Mouse (Mus musculus): ENCODE data around the gene Exoc3l2. TPM values are rescaled to one million over a fixed set of nuclear protein-coding genes. Genes with fewer than 3 reads are reported as not detected.
A peak's percentile ranks its signal among the peaks of the same experiment; 100 is the strongest.

Gene Exoc3l2
- polyA plus RNA-seq, 1 experiment from 2014 or later: 0.43 TPM

DNA sequence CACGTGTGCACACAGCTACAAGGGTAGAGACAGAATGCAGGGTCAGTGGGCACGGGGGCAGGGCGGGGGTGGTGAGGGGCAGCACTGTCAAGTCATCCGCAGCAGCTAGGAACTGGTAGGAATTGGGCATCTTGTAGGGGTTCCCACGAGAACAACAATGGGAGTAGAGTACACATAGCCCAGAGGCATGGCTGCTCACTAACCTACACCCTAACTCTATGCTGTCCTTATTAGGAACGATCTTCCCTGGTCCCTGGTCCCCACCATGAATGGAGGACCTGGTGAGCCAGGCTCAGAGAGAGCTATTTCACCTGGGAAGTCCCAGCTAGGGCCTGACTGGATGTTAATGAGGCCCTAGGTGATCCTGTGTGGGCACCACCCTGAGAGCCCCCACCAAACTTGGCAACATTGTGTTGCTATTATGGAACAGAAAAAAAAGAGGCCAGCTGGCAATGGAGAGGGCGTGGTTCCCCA is 78.6 kb downstream of the Exoc3l2 start:
- peak overlapping the region; percentile 70 for H3K27ac ChIP-seq
- peak; percentile 5; the same call in 1 of the 2 replicates for ATAC-seq (ENCODE audit: low FRiP score)

DNA sequence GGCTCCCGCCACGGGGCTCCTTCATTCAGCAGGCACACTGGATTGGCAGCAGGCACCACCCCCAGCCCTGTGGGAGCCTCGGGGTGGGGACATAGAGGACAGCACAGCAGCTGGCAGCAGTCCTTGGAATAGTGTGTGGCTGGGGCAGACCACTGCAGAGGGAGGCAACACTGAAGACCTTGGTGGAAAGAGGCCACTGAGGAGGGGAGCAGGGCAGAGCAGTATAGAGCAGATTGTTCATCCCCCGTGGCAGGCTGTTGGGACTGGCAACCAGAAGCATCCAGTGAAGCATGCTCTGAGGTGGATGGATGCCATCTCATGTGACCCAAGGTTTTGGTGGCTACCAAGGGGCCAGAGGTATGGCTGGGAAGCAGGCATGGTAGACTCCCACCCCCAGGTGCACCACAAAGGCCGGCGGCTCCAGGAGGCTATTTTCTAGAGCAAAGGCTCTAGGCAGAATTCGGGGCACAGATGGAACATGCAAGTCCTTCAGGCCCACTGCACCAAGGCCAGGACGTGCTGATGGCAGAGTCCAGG is 79.1 kb downstream of the Exoc3l2 start:
- peak overlapping the region; percentile 70 for H3K27ac ChIP-seq
- peak overlapping the region; percentile 20; the same call in 1 of the 2 replicates for H3K9ac ChIP-seq
- no peak overlapping the region for H3K4me3 ChIP-seq
- H3K36me3 ChIP-seq: no peaks in the 10 kb centered on the region
- H3K27me3 ChIP-seq: no peaks in the 10 kb centered on the region
- H3K4me2 ChIP-seq: no peak overlapping the region; the same call in 1 of the 2 replicates
- 49% methylated on average over 8 of the region's 8 CpGs for WGBS
- peak; percentile 74 for ATAC-seq (ENCODE audit: low FRiP score)
- no peaks in the 10 kb centered on the region for H3K9me3 ChIP-seq
- H3K4me1 ChIP-seq (replicated peaks): peaks cover 50% of the 10 kb centered on the region

More for the DNA sequence above, 78.6 kb downstream of the Exoc3l2 start:
- H3K9ac ChIP-seq: peak overlapping the region; percentile 20; the same call in 1 of the 2 replicates
- H3K4me1 ChIP-seq (replicated peaks): peaks cover 51% of the 10 kb centered on the region
- no peaks in the 10 kb centered on the region for H3K36me3 ChIP-seq
- 59% methylated on average over 7 of the region's 7 CpGs for WGBS
- H3K27me3 ChIP-seq: no peaks in the 10 kb centered on the region
- no peak overlapping the region; the same call in 1 of the 2 replicates for H3K4me2 ChIP-seq
- H3K4me3 ChIP-seq: no peak overlapping the region
- H3K9me3 ChIP-seq: no peaks in the 10 kb centered on the region

DNA sequence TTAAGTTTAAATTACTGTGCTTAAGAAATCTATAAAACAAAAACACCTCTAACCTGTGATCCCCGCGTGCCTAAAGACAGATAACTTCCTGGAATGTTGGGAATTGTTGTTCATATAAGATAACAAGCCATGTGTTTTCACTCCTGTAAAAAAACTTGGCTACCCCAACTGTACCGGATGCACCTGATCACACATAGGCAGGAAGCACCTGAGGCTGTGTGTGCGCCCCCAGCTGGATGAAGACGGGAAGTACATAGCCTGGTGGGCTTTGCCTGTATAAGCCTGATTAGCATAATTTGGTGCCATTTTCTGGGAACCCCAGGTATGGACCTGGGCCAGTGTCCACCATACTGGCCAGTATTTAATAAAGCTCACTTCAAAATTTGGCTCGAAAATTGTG is 80.5 kb downstream of the Exoc3l2 start:
- no peaks in the 10 kb centered on the region for H3K9me3 ChIP-seq
- no peak overlapping the region for H3K4me2 ChIP-seq
- H3K36me3 ChIP-seq: no peaks in the 10 kb centered on the region
- WGBS: 60% methylated on average over 6 of the region's 6 CpGs
- H3K4me3 ChIP-seq: no peak overlapping the region
- ATAC-seq (ENCODE audit: low FRiP score): no peak
- H3K27ac ChIP-seq: no peak overlapping the region
- H3K9ac ChIP-seq: no peak overlapping the region
- H3K27me3 ChIP-seq: no peaks in the 10 kb centered on the region
- peaks cover 55% of the 10 kb centered on the region for H3K4me1 ChIP-seq (replicated peaks)

DNA sequence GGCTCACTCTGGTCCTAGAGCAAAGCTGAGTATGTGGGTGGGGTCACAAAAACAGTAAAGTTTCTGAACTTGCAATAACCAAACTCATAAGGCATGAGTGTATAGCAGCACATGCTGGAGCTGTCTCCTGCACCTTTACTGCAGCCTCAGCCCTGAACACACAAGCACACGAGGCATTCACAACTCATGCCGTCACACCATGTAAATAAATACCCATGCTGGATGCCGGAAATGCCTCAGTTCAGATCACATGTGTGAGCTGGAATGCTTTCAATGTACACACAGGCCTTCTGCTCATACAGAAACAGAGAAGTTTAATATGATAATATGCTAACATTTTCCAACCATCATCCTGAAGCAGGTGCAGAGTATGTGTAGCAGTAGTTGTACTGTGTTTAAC is 82.9 kb downstream of the Exoc3l2 start:
- Histone ChIP-seq H3K27ac (no peak overlapping the region), H3K36me3 (no peaks in the 10 kb centered on the region), H3K4me3 (no peak overlapping the region), H3K4me2 (no peak overlapping the region), H3K27me3 (no peaks in the 10 kb centered on the region), H3K9me3 (no peaks in the 10 kb centered on the region), H3K4me1 (replicated peaks) (peaks cover 58% of the 10 kb centered on the region), H3K9ac (no peak overlapping the region)
- WGBS: 75% methylated on average over 3 of the region's 3 CpGs
- ATAC-seq (ENCODE audit: low FRiP score): no peak

Other genes starting within 250 kb of the Exoc3l2 start
- 36.9 and 37.1 TPM in 2 replicates for gene Opa3, start 235.0 kb upstream of the Exoc3l2 start, polyA plus RNA-seq (2015; fragmentation: Nextera tagmentation; extraction: Ambion mirVana)
- gene Vasp, start 191.5 kb upstream of the Exoc3l2 start, polyA plus RNA-seq (2015; fragmentation: Nextera tagmentation; extraction: Ambion mirVana): 38.5 and 39.7 TPM in 2 replicates
- 0.49 and 0.69 TPM in 2 replicates for gene Ppm1n, start 183.3 kb upstream of the Exoc3l2 start, polyA plus RNA-seq (2015; fragmentation: Nextera tagmentation; extraction: Ambion mirVana)
- gene Rtn2, start 180.7 kb upstream of the Exoc3l2 start, polyA plus RNA-seq (2015; fragmentation: Nextera tagmentation; extraction: Ambion mirVana): 101 and 104 TPM in 2 replicates
- gene Fosb, start 153.3 kb upstream of the Exoc3l2 start, polyA plus RNA-seq (2015; fragmentation: Nextera tagmentation; extraction: Ambion mirVana): 0.06 and 0.08 TPM in 2 replicates
- gene Ercc1, start 118.6 kb upstream of the Exoc3l2 start, polyA plus RNA-seq (2015; fragmentation: Nextera tagmentation; extraction: Ambion mirVana): 84.9 and 96.6 TPM in 2 replicates
- gene Cd3eap, start 103.8 kb upstream of the Exoc3l2 start, polyA plus RNA-seq (2015; fragmentation: Nextera tagmentation; extraction: Ambion mirVana): 20.9 and 22.1 TPM in 2 replicates
- 1.4 and 2.2 TPM in 2 replicates for gene Ppp1r13l, start 103.6 kb upstream of the Exoc3l2 start, polyA plus RNA-seq (2015; fragmentation: Nextera tagmentation; extraction: Ambion mirVana)
- 20.9 and 28.4 TPM in 2 replicates for gene Ercc2, start 81.3 kb upstream of the Exoc3l2 start, polyA plus RNA-seq (2015; fragmentation: Nextera tagmentation; extraction: Ambion mirVana)
- gene Klc3, start 59.2 kb upstream of the Exoc3l2 start, polyA plus RNA-seq (2015; fragmentation: Nextera tagmentation; extraction: Ambion mirVana): 2.1 and 2.4 TPM in 2 replicates
- gene Ckm, start 58.6 kb upstream of the Exoc3l2 start, polyA plus RNA-seq (2015; fragmentation: Nextera tagmentation; extraction: Ambion mirVana): 0.81 and 0.87 TPM in 2 replicates
- 16.1 TPM in 2 replicates for gene Mark4, start 4.5 kb upstream of the Exoc3l2 start, polyA plus RNA-seq (2015; fragmentation: Nextera tagmentation; extraction: Ambion mirVana)
- gene Bloc1s3, start 45.0 kb downstream of the Exoc3l2 start, polyA plus RNA-seq (2015; fragmentation: Nextera tagmentation; extraction: Ambion mirVana): 3.2 and 3.5 TPM in 2 replicates
- 43.9 and 44.9 TPM in 2 replicates for gene Trappc6a, start 45.1 kb downstream of the Exoc3l2 start, polyA plus RNA-seq (2015; fragmentation: Nextera tagmentation; extraction: Ambion mirVana)
- gene Nkpd1, start 54.5 kb downstream of the Exoc3l2 start, polyA plus RNA-seq (2015; fragmentation: Nextera tagmentation; extraction: Ambion mirVana): 0.32 and 0.50 TPM in 2 replicates
- gene Ppp1r37, start 99.7 kb downstream of the Exoc3l2 start, polyA plus RNA-seq (2015; fragmentation: Nextera tagmentation; extraction: Ambion mirVana): 32.1 and 32.7 TPM in 2 replicates
- 0.17 and 0.22 TPM in 2 replicates for gene Zfp296, start 114.0 kb downstream of the Exoc3l2 start, polyA plus RNA-seq (2015; fragmentation: Nextera tagmentation; extraction: Ambion mirVana)
- gene Gemin7, start 114.3 kb downstream of the Exoc3l2 start, polyA plus RNA-seq (2015; fragmentation: Nextera tagmentation; extraction: Ambion mirVana): 139 and 144 TPM in 2 replicates
- gene Clasrp, start 141.2 kb downstream of the Exoc3l2 start, polyA plus RNA-seq (2015; fragmentation: Nextera tagmentation; extraction: Ambion mirVana): 54.2 and 60.5 TPM in 2 replicates
- gene Relb, start 166.1 kb downstream of the Exoc3l2 start, polyA plus RNA-seq (2015; fragmentation: Nextera tagmentation; extraction: Ambion mirVana): 4.9 and 5.4 TPM in 2 replicates
- gene Clptm1, start 201.7 kb downstream of the Exoc3l2 start, polyA plus RNA-seq (2015; fragmentation: Nextera tagmentation; extraction: Ambion mirVana): 108 and 109 TPM in 2 replicates
- 0.56 TPM in 1 of 2 replicates, not detected in the other for gene Apoc2, start 214.6 kb downstream of the Exoc3l2 start, polyA plus RNA-seq (2015; fragmentation: Nextera tagmentation; extraction: Ambion mirVana)
- gene Gm44805, start 218.1 kb downstream of the Exoc3l2 start, polyA plus RNA-seq (2015; fragmentation: Nextera tagmentation; extraction: Ambion mirVana): not detected in 2 replicates
- 0.12 TPM in 1 of 2 replicates, not detected in the other for gene Apoc4, start 218.1 kb downstream of the Exoc3l2 start, polyA plus RNA-seq (2015; fragmentation: Nextera tagmentation; extraction: Ambion mirVana)
- 2.7 and 3.8 TPM in 2 replicates for gene Apoc1, start 229.3 kb downstream of the Exoc3l2 start, polyA plus RNA-seq (2015; fragmentation: Nextera tagmentation; extraction: Ambion mirVana)
- gene Apoe, start 235.9 kb downstream of the Exoc3l2 start, polyA plus RNA-seq (2015; fragmentation: Nextera tagmentation; extraction: Ambion mirVana): 339 and 374 TPM in 2 replicates

All from hindbrain, embryonic 13.5 days (tissue).